Mouse (Mus musculus) liver, adult 2 months (tissue): ENCODE measurements around the gene Rsph9. TPM values are rescaled to one million over a fixed set of nuclear protein-coding genes. Genes with fewer than 3 reads are reported as not detected.

Experiments
- DNase-seq: peaks from one replicate; pipeline ENCODE4 v3.0.0-alpha.2; 2011; ENCODE audit warnings: low read depth, low spot score; ENCODE audit errors: extremely low read depth
- H3K27ac ChIP-seq: fragments of 200-500 bp; replicated peaks from 2 replicates; pipeline ENCODE4 v1.5.1; 2012; ENCODE audit warnings: low read depth, mild to moderate bottlenecking, control low read depth, inconsistent platforms, low read length; ENCODE audit not compliant: insufficient read depth
- H3K27me3 ChIP-seq: fragments of 200-500 bp; 2 replicates; pipeline ENCODE4 v1.6.1; 2012; ENCODE audit warnings: mild to moderate bottlenecking, moderate library complexity, low read length, inconsistent platforms; ENCODE audit not compliant: control insufficient read depth, insufficient read depth
- H3K36me3 ChIP-seq: fragments of 200-500 bp; 2 replicates; pipeline ENCODE4 v1.6.1; 2012; ENCODE audit warnings: low read length, inconsistent platforms; ENCODE audit not compliant: control insufficient read depth, insufficient read depth
- H3K4me1 ChIP-seq: fragments of 200-500 bp; 2 replicates; pipeline ENCODE4 v1.6.1; 2011; ENCODE audit warnings: low read length; ENCODE audit not compliant: control insufficient read depth, insufficient read depth
- H3K4me3 ChIP-seq: fragments of 200-500 bp; 2 replicates; pipeline ENCODE4 v1.5.1; 2011; ENCODE audit warnings: low read depth, mild to moderate bottlenecking, control low read depth, low read length, moderate library complexity; ENCODE audit not compliant: insufficient read depth
- H3K79me2 ChIP-seq: fragments of 200-500 bp; 2 replicates; pipeline ENCODE4 v1.6.1; 2012; ENCODE audit warnings: inconsistent platforms, mild to moderate bottlenecking, low read length, moderate library complexity; ENCODE audit not compliant: control insufficient read depth, insufficient read depth
- H3K9ac ChIP-seq: fragments of 200-500 bp; 2 replicates; pipeline ENCODE4 v1.6.1; 2012; ENCODE audit warnings: low read depth, mild to moderate bottlenecking, control low read depth, inconsistent platforms, low read length
- CTCF ChIP-seq: fragments of 200-500 bp; IDR thresholded peaks from 2 replicates; pipeline ENCODE4 v1.5.1; 2011; ENCODE audit warnings: low read depth, low read length, control low read depth
- POLR2A ChIP-seq: fragments of 200-500 bp; IDR thresholded peaks from 2 replicates; pipeline ENCODE4 v1.6.1; 2011; ENCODE audit warnings: low read length, control low read depth; ENCODE audit not compliant: insufficient read depth; ENCODE audit errors: extremely low read depth
- WGBS: fragments of 180-500 bp; shearing (Covaris S2); methylation state at CpG from one replicate; pipeline ENCODE4 v1.1.7; 2018; 5-methylcytosine and 5-hydroxymethylcytosine counted together
- polyA plus RNA-seq: library from polyadenylated mRNA; depleted of rRNA; stranded (reverse); fragments of >200 nt; gene quantifications from 2 replicates; pipeline ENCODE4 v1.2.3, GENCODE M21; 2012
- total RNA-seq: library from RNA; depleted of rRNA; stranded (reverse); fragments of >200 nt; gene quantifications from 2 replicates; pipeline ENCODE4 v1.2.3, GENCODE M21; 2014

Gene Rsph9
- total and polyA plus RNA-seq, 2 experiments: 0.83 to 0.93 TPM

DNA sequence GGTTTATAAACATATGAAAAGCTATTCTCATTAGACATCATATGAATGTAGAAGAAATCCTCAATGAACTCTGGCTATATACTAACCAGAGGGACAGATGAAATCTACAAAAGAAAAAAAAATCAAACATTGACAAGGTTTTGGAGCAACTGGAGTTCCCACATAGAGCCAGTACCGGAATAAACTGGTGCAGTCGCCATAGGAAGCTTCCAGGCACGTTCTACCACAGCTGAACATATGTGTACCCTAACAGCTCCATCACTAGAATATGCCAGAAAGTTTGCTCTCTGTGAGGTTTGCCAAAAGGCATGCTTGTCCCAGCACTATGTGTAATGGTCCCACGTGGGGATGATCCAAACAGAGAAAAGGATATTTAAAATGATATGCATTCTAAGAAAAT lies 35.7 kb downstream of the Rsph9 start:
- no peak for DNase-seq
- Histone ChIP-seq H3K27me3 (no peaks in the 10 kb centered on the region), H3K27ac (no peak overlapping the region), H3K9ac (no peak overlapping the region), H3K4me1 (no peaks in the 10 kb centered on the region), H3K4me3 (no peak overlapping the region), H3K79me2 (peaks cover 4% of the 10 kb centered on the region; the same call in 1 of the 2 replicates), H3K36me3 (no peaks in the 10 kb centered on the region)
- 75% methylated on average over 4 of the region's 4 CpGs for WGBS
- TF ChIP-seq CTCF (no peak), POLR2A (no peak)

DNA sequence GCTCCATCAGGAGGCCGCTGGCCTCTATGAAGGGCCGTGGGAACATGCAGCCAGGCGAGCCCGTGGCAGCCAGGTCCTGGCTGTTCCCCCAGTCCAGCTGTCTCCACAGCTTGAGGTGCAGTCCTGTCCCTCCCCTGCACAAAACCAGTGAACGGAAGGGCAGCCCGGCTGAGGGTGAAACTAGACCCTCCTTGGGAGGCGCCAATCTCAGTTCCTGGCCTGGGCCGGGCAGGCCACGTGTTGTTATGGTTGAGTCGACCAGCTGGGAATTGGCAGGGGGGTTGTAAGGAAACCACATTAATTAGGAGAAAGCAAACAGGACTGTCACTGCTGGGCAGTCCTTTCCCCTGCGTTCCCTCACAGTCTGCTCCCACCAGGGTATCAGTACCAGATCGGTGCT lies 39.5 kb downstream of the Rsph9 start:
- no peaks in the 10 kb centered on the region for H3K4me1 ChIP-seq
- TF ChIP-seq CTCF: no peak
- TF ChIP-seq POLR2A: no peak
- H3K79me2 ChIP-seq: no peaks in the 10 kb centered on the region
- no peaks in the 10 kb centered on the region for H3K36me3 ChIP-seq
- H3K9ac ChIP-seq: no peak overlapping the region
- no peak overlapping the region for H3K27ac ChIP-seq
- WGBS: 55% methylated on average over 12 of the region's 12 CpGs
- no peaks in the 10 kb centered on the region for H3K27me3 ChIP-seq
- DNase-seq: no peak
- H3K4me3 ChIP-seq: no peak overlapping the region

DNA sequence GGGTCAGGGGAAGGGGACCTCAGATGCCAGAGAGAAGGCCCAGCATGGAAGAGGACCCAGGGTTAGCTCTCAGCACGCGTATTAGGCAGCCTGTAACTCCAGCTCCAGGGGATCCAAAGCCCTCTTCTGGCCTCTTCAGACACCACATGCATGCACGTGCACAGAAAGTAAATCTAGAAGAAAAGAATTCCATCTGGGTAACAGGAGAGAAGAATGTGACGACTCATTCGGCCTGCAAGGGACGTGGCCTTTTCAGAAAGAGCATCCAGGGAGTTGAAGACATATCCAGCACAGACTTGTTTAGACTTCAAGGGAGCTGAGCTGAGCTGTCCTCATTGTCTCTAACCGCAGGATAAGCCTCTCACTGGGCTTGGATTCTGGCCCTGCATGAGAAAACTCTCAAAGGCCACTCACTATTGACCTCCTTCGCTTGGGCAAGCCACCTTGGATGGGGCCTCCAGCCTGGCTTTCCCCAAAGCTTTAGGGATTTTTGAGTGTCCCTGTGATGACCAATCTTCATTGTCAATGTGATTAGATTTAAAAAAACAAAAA lies 41.3 kb downstream of the Rsph9 start:
- no peaks in the 10 kb centered on the region for H3K79me2 ChIP-seq
- no peaks in the 10 kb centered on the region for H3K27me3 ChIP-seq
- no peak for TF ChIP-seq CTCF
- no peak for TF ChIP-seq POLR2A
- 85% methylated on average over 8 of the region's 8 CpGs for WGBS
- DNase-seq: no peak
- no peak overlapping the region for H3K4me3 ChIP-seq
- no peak overlapping the region for H3K9ac ChIP-seq
- H3K27ac ChIP-seq: no peak overlapping the region
- H3K36me3 ChIP-seq: no peaks in the 10 kb centered on the region
- no peaks in the 10 kb centered on the region for H3K4me1 ChIP-seq

DNA sequence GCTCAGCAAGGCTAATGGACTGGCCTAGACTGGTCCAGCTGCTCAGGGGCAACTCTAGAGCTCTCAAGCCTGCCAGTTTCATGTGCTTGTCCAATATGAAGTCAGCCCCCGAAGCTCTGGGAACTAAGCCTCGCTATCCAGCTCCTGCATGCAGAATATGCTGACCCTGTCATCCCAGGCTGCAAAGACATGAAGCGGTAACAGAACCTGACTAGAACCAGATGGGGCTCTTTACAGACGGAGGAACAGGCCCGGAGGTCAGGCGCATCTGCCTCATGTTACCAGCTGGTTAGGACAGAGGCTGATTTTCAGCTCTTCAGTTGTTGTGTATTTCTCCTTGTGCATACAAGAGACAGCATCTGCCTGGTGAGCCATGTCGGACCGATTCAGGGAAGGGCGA lies 42.1 kb downstream of the Rsph9 start:
- H3K79me2 ChIP-seq: no peaks in the 10 kb centered on the region
- no peak overlapping the region for H3K27ac ChIP-seq
- no peak overlapping the region for H3K9ac ChIP-seq
- no peaks in the 10 kb centered on the region for H3K4me1 ChIP-seq
- no peak for DNase-seq
- H3K27me3 ChIP-seq: no peaks in the 10 kb centered on the region
- no peak overlapping the region for H3K4me3 ChIP-seq
- H3K36me3 ChIP-seq: no peaks in the 10 kb centered on the region
- WGBS: 91% methylated on average over 9 of the region's 9 CpGs
- TF ChIP-seq CTCF (no peak), POLR2A (no peak)

DNA sequence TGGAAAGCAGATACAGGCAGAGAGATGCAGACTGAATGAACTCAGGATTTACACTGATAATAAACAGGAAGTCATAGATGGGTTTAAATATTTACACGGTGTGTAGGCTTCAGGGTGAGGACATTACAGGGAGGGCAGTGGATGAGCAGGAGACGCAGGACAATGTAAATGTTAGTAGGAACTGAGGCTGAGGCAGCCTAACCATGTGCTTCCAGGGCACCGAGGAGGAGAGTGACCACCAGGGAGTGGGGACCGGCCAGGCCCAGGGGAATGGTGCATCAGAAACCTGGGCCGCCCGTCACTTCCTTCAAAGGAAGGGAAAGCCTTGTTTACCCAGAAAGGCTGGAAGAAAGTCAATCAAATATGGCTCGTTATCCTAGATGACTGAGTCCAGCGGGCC lies 45.5 kb downstream of the Rsph9 start:
- Histone ChIP-seq H3K79me2 (no peaks in the 10 kb centered on the region), H3K27ac (no peak overlapping the region), H3K4me1 (no peaks in the 10 kb centered on the region), H3K27me3 (no peaks in the 10 kb centered on the region), H3K36me3 (no peaks in the 10 kb centered on the region), H3K4me3 (no peak overlapping the region), H3K9ac (no peak overlapping the region)
- WGBS: 49% methylated on average over 8 of the region's 8 CpGs
- TF ChIP-seq POLR2A: no peak
- TF ChIP-seq CTCF: no peak
- no peak for DNase-seq

DNA sequence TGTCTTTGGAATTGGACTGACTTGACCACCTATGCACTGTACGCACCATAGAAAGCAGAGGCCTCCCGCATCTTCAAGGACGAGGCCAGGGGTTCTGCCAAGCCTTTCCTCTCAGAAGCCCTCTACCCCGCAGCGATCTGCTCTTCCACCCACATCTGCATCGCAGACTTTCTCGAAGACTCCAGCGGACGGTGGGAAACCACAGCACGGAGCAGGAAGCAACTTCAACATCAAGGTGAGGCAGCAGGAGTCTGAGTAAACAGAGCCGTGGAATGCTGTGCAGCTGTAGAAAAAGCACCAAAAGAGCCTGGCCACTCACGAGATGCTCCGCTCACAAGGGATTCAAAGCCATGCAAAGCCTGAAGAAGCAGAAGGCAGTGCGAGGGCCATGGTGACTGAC lies 52.1 kb downstream of the Rsph9 start:
- Histone ChIP-seq H3K27me3 (no peaks in the 10 kb centered on the region), H3K27ac (no peak overlapping the region), H3K9ac (no peak overlapping the region), H3K36me3 (no peaks in the 10 kb centered on the region), H3K4me1 (no peaks in the 10 kb centered on the region), H3K79me2 (no peaks in the 10 kb centered on the region), H3K4me3 (no peak overlapping the region)
- 76% methylated on average over 14 of the region's 14 CpGs for WGBS
- TF ChIP-seq POLR2A (no peak), CTCF (no peak)
- no peak for DNase-seq
